Mouse (Mus musculus) natural killer cell, adult 2 months (primary cell): Measurements from ENCODE around the gene Dmrtc1a.
"Not testable (repeated sequence)": the region's sequence is repeated elsewhere in the genome, so short reads cannot be mapped to it uniquely, and the experiment has no call there.

Source experiments
- DNase-seq, 2 experiments: peaks; one replicate each; pipeline ENCODE4 v3.0.0; 2022; ENCODE audit warnings: low spot score in 2 of 2

Gene Dmrtc1a

DNA sequence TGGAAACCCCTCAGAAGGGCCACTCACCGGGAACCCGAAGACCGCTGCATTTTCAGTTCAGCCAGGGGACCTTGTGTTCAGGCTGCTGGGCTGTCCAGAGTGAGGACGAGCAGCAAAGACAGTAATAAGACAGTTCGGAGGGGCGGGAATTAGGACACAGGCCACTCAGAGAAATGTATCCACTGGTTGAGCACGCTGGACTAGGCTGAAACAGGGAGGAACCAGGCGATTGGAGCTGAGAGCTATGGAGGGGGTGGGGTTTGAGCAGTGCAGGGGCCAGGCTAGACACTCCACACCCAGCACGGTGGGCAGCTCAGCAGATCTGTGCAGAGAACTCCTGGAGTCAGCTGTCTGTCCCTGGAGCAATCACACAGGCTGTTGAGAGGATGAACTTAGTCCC, at the start of gene Dmrtc1a, which contains the start of gene 1700011M02Rik:
TSS of gene Dmrtc1a (minus strand) at position 101 of the 400 bp plus-strand sequence.
TSS of gene 1700011M02Rik (plus strand) at position 319 of the 400 bp plus-strand sequence.
- DNase-seq, result not testable (repeated sequence)

DNA sequence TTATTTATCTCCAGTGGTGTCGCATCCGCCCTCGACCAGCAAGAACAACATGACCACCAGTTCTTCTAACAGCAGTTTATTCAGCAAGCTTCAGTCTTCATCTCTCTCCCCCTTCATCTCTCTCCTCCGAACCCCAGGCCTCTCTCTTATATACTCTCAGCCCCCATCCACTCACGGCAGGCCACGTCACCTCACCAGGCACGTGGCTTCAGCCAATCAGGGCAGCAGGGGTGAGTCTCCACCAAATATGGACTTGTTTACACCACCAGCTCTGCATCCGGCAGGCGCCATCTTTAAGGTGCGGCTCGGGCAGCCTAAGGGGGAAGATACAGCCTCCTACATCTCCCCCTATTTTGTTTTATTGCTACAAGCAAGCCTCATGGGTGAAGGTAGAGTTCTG, 41.6 kb upstream of the Dmrtc1a start:
- not testable (repeated sequence) for DNase-seq

DNA sequence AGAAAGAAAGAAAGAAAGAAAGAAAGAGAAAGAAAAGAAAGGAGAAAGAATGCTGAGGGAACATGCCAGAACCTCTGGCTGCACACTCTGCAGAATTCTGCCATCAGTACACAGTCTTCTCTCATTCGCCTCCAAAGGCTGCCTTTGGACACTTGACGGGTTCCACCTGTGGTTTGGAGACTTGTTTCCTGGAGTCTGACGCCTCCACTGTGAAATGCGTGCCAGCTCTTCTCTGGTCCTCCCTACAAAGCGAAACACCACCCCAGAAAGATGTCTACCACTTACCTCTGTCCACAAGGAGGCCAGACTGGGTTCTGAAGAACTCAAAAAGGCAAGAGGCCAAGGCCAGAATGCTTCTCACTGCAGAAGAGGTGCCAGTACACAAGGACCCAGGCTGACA, 28.3 kb upstream of the Dmrtc1a start:
- no peak for DNase-seq

DNA sequence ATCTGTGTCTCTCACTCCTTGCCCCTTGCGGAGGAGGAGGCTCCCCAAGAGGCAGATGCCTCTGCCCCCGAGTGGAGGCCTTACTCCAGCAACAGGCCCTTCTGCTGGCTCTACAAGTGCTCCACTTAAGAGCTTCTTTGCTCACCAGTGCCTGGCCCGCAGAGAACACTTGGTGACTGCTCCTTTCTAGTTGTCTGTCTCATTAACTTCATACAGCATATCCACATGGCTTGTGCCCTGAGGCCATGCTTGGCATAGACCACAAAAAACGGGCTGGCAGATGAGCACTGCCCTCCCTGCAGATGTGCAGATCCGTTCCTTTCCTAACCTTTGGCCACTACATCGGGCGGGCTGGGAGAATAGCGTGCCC, 25.9 kb upstream of the Dmrtc1a start:
- DNase-seq, result no peak

DNA sequence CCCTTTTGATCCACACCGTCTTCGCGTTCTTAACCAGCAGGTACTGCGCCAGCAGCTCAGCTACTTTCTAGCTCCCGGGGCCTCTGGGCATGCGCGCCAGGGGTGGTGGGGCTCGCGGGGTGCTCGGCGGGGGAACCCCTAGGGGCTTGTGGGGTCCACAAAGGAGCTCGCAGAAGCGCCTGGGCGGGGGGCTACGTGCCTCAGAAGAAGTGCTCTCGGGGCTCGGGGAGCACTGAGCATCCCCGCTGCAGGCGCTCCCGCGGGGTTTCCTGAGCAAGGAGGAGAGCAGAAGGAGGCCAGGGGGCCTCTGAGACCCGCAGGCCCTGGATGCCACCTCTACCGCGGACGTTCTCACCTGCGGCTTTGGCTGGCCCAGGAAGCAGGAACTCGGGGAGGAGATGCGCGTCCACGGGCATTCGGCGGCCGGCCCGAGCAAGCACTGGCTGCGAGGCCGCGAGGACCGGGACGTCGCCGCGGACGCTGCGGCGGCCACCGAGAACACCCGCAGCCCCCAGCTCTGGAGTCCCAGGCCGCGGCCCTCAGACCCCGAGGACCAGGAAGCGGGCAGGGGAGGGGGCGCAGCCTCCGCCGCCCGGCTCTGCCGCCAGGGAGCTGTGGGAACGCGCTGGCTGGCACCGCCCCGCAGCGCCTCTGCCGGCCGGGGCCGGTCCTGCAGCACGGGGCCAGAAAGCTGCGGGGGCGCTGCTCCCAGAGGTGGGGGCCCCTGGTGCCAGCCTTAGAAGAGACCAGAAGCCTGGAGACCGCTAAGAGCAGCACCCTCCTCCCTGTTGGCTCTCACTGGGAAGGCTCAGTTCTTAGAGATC, 25.3 kb upstream of the Dmrtc1a start:
- DNase-seq, result no peak

DNA sequence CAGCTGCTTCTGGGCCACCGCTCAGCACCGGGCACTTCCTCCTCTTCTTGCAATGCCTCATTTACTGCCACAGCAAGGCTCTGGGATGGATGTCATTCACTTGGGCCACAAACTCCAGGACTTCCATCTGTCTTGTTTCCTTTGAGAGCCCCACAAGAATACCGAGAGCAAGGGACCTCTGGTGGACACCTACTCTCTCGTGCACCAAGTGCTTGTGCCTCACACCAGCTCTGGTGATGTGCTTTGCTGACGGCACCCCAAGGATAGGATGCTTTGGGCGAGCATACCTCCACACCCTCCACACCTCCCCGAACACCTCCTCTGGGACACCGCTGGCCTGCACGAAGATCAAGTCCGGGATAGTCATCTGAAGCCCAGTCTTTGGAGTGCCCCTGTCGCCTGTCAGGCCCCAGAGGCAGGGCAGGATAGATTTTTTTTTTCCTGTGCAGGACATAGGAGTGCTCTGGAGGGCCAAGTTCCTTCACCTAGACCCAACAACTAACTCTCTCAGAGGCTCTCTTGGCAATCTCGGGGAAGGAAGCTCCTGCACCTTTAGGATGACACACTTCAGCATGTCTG, 24.6 kb upstream of the Dmrtc1a start:
- DNase-seq, result no peak

DNA sequence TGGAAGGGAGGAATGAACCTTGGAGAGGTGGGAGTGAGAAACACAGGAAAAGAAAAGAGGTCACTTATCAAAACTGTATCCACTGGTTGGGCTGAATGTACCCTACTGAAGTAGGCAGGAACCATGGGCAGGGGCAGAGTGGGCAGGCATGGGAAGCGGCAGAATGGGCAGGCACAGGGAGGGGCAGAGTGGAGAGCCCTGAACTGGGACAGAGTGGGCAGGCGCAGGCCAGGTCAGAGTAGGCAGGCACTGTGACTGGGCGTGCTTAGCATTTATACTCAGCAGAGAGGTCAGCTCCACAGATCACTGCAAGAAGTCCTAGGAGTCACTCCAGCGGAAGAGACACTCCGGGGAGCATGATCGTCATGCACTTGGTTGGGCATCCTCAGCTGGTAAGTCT, 19.6 kb upstream of the Dmrtc1a start, which contains the start of gene 1700018G05Rik:
TSS of gene 1700018G05Rik (plus strand) at position 301 of the 400 bp plus-strand sequence.
- DNase-seq, result not testable (repeated sequence)

DNA sequence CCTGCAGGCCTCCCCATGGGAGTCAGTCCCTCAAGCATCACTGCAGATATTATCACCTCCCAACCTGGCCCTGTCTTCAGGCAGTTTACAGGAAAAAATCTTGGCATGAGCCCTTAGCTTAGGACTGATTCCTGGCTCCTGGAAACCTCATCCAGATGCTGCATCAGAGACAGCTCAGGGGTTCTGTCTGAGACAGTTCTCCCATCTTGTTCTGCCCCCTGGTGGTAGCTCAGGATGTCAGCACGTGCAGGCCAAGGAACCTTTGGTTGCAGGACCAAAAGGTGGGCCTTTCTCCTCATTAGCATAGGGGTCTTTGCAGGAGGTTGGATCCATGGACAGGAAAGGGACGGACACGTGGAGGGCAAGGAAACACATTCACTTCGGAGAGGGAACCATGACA, 18.2 kb upstream of the Dmrtc1a start:
- not testable (repeated sequence) for DNase-seq

DNA sequence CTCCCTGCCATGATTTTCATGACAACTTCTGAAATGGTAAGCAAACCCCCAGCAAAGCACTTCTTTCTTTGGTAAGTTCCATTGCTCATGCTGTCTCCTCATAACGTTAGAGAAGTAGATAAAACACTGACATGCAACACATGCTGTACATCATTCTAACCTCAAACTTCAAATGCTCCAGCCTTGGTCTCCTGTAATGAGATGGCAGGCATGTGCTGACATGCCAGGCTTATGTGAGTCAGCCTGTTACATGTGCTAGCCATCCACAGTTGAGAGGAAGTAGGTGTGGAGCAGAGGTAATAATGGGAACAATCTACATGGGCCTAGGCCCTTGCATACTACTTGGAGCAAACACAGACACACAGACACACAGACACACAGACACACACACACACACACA, 6.3 kb upstream of the Dmrtc1a start:
- not testable (repeated sequence) for DNase-seq

DNA sequence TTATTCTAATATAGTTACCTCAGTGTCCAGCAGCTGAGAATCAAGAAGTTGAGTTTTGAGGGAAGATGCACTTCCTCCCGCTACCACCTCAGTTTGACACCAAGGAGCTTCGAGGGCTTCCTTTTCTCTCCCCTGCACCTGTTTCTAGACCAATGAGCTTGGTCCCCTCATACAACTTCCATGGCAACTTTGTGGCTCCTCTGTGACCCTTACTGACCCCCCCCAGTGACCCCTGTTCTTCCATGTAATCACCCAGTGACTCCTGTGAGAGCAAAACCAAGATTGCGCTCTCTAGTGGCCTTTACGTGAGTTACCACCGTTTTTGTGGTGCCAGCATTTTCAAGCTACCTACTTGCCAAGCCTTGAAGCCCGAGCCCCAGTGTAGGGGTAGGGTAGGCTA, 40.6 kb downstream of the Dmrtc1a start, which contains the start of gene 1700031F05Rik:
TSS of gene 1700031F05Rik (minus strand) at position 101 of the 400 bp plus-strand sequence.
- no peak for DNase-seq

DNA sequence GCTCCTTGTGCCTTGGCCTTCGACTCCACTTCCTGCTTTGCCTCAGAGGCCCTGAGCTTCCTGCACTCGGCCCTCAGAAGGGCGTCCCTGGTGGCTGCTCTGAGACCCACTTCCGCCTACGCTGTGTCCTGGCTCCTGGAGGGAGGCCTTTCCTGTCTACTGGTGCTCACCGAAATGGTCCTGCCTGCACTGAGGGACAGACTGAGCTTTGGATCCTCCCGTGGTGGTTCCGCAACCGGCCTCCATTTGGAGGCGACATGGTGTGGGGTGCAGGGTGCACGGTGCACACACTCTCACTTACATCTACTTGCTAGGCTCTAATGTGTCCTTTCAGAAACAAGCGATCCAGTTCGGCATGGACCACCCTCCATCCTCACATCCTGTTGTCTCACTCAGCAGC, 54.0 kb downstream of the Dmrtc1a start, which contains the start of gene Dmrtc1c2:
TSS of gene Dmrtc1c2 (minus strand) at position 101 of the 400 bp plus-strand sequence.
- DNase-seq, result not testable (repeated sequence)
